Mouse (Mus musculus) stomach, embryonic 15.5 days (tissue): ENCODE measurements around the gene Samd4. TPM values are rescaled to one million over a fixed set of nuclear protein-coding genes. Genes with fewer than 3 reads are reported as not detected.

ENCODE experiments used
- ATAC-seq: fragments of 200-750 bp; cut with Nextera tagmentation; 2 replicates; pipeline ENCODE4 v1.8.0; 2017; ENCODE audit warnings: low read depth, moderate number of reproducible peaks, moderate TSS enrichment; ENCODE audit not compliant: insufficient read depth, low FRiP score
- H3K27ac ChIP-seq: fragments of 300-500 bp; sonication (generic); 2 replicates; pipeline ENCODE4 v1.5.1; 2015; ENCODE audit warnings: mild to moderate bottlenecking, inconsistent platforms
- H3K27me3 ChIP-seq: fragments of 300-500 bp; sonication (generic); replicated peaks from 2 replicates; pipeline ENCODE4 v1.6.1; 2015; ENCODE audit warnings: inconsistent platforms
- H3K36me3 ChIP-seq: fragments of 300-500 bp; sonication (generic); 2 replicates; pipeline ENCODE4 v1.6.1; 2015; ENCODE audit warnings: inconsistent platforms
- H3K4me1 ChIP-seq: fragments of 300-500 bp; sonication (generic); 2 replicates; pipeline ENCODE4 v1.6.1; 2015; ENCODE audit warnings: inconsistent platforms
- H3K4me2 ChIP-seq: fragments of 300-500 bp; sonication (generic); 2 replicates; pipeline ENCODE4 v1.6.1; 2015; ENCODE audit warnings: mild to moderate bottlenecking, inconsistent platforms
- H3K4me3 ChIP-seq: fragments of 300-500 bp; sonication (generic); replicated peaks from 2 replicates; pipeline ENCODE4 v1.5.1; 2015; ENCODE audit warnings: inconsistent platforms
- H3K9ac ChIP-seq: fragments of 300-500 bp; sonication (generic); 2 replicates; pipeline ENCODE4 v1.6.1; 2015; ENCODE audit warnings: inconsistent platforms
- H3K9me3 ChIP-seq: fragments of 300-500 bp; sonication (generic); 2 replicates; pipeline ENCODE4 v1.6.1; 2016; ENCODE audit warnings: inconsistent platforms
- WGBS: fragments of 180-500 bp; shearing (Covaris S2); methylation state at CpG from one replicate; pipeline ENCODE4 v1.1.7; 2015; 5-methylcytosine and 5-hydroxymethylcytosine counted together
- microRNA-seq: library from miRNA; unstranded; fragments of <30 nt; microRNA quantifications from one replicate; pipeline ENCODE4, GENCODE M21; 2016
- polyA plus RNA-seq: library from polyadenylated mRNA; unstranded; fragments of >200 nt; fragmentation: Nextera tagmentation; extraction: Ambion mirVana; gene quantifications from 2 replicates; pipeline ENCODE4 v1.2.1, GENCODE M21; 2015

The Samd4 gene
- polyA plus RNA-seq, 1 experiment from 2014 or later = 7.1 TPM

DNA sequence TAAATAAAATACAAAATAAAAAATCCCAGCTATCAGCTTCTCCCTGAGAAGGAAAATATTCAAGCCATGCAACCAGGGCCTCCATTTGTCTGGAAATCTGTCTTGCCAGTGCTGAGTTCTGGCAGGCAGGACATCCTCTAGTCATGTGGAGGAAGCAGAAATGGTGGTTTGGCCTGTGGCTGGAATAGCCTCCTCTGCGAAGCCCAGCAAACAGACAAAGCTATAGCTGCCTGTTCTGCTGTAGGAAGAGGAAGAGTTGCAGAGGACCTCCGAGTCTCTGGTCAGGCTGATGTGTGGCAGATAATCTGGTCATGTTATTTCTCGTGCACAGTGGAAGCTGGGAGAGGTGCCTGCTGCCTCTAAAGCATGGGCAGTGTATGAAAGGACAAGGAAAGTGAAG is 256.2 kb downstream of the Samd4 start:
- no peak for ATAC-seq
- Histone ChIP-seq H3K4me3 (no peak overlapping the region), H3K9ac (no peak overlapping the region), H3K36me3 (no peaks in the 10 kb centered on the region), H3K27me3 (no peaks in the 10 kb centered on the region), H3K27ac (no peak overlapping the region), H3K9me3 (no peaks in the 10 kb centered on the region), H3K4me1 (no peaks in the 10 kb centered on the region), H3K4me2 (no peak overlapping the region)
- WGBS = 62% methylated on average over 3 of the region's 3 CpGs

DNA sequence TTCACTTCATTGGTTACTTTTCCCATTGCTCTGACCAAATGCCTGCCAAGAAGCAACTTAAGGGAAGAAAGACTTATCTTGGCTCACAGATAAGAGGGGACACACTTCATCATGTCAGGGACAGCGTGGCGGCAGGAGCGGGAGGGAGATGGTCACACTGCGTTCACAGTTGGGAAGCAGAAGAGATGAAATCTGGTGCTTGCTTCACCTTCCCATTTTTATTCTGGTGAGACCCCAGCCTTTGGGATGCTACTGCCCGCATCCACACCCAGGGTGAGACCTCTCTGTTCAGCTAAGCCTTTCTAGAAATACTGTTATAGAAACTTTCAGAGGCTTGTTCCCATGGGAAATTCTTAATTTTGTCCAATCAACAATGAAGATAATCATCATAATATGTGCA is 261.7 kb downstream of the Samd4 start:
- no peaks in the 10 kb centered on the region for H3K4me1 ChIP-seq
- no peaks in the 10 kb centered on the region for H3K27me3 ChIP-seq
- WGBS = 94% methylated on average over 5 of the region's 5 CpGs
- no peaks in the 10 kb centered on the region for H3K36me3 ChIP-seq
- no peaks in the 10 kb centered on the region for H3K9me3 ChIP-seq
- no peak overlapping the region for H3K4me3 ChIP-seq
- ATAC-seq = no peak
- H3K4me2 ChIP-seq = no peak overlapping the region
- no peak overlapping the region for H3K27ac ChIP-seq
- no peak overlapping the region for H3K9ac ChIP-seq

DNA sequence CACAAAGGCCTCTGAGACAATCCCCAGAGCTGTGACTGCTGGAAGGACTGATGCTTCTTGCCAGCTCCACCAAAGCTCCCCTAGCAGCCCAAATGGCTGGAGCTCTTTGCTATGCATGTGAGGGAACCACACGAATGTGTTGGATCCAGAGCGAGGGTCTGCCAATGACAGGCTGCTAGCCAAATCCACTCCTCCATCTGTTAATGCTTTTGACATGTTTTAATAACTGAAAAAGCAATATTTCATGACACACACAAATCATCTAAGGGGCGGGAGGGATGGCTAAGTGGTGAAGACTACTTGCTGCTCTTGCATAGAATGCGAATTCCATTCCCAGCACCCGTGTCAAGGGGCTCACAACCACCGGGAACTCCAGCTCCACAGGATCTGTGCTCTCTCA is 268.7 kb downstream of the Samd4 start:
- ATAC-seq = no peak
- Histone ChIP-seq H3K4me2 (no peak overlapping the region), H3K4me1 (no peaks in the 10 kb centered on the region), H3K9ac (no peak overlapping the region), H3K27ac (no peak overlapping the region), H3K4me3 (no peak overlapping the region), H3K9me3 (no peaks in the 10 kb centered on the region), H3K27me3 (no peaks in the 10 kb centered on the region), H3K36me3 (no peaks in the 10 kb centered on the region)
- WGBS = 78% methylated on average over 6 of the region's 6 CpGs

DNA sequence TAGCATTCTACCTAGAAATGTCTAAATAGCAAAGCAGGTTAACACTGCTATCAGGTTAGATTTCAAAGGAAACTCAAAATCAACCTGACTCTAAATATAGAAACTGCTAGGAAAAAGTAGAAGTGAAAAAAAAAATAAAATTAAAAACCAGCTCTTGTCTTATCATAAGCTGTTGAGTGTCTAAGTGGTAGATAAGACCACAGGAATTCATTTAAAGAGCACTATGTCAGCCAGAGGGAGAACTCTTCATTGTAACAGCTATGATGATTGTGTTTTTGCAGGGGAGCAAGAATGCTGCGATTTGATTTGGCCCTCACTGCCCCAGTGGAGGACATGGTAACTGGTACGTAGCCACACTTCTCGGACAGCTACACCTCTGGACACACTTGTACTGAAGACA is 271.6 kb downstream of the Samd4 start:
- no peaks in the 10 kb centered on the region for H3K27me3 ChIP-seq
- H3K4me3 ChIP-seq = no peak overlapping the region
- H3K4me1 ChIP-seq = no peaks in the 10 kb centered on the region
- no peaks in the 10 kb centered on the region for H3K9me3 ChIP-seq
- H3K27ac ChIP-seq = no peak overlapping the region
- H3K9ac ChIP-seq = no peak overlapping the region
- 79% methylated on average over 3 of the region's 3 CpGs for WGBS
- ATAC-seq = no peak
- H3K36me3 ChIP-seq = no peaks in the 10 kb centered on the region
- H3K4me2 ChIP-seq = no peak overlapping the region

Small RNAs within 50 kb of the gene (microRNA-seq; reads per million reads assigned to microRNA genes)
- 12.9 reads per million, percentile 28 among the genes with 10 or more reads in this experiment for gene Mir378c

Other genes starting within 250 kb of the Samd4 start
- 58.8 and 60.6 TPM in 2 replicates for gene Cdkn3, start 122.3 kb upstream of the Samd4 start, polyA plus RNA-seq
- 186 and 187 TPM in 2 replicates for gene Cnih1, start 94.4 kb upstream of the Samd4 start, polyA plus RNA-seq
- gene Gmfb, start 60.6 kb upstream of the Samd4 start, polyA plus RNA-seq = 48.5 and 51.3 TPM in 2 replicates
- 22.6 and 27.3 TPM in 2 replicates for gene Cgrrf1, start 50.7 kb upstream of the Samd4 start, polyA plus RNA-seq